Mouse (Mus musculus) heart, adult 8-10 months (tissue): Measurements from ENCODE around the gene Saysd1. TPM values are rescaled to one million over a fixed set of nuclear protein-coding genes. Genes with fewer than 3 reads are reported as not detected.

Experiments used
- DNase-seq: peaks from one replicate; pipeline ENCODE4 v3.0.0; 2022; ENCODE audit warnings: low spot score
- total RNA-seq, 4 experiments: library from RNA; stranded (reverse); gene quantifications; 2 replicates each; pipeline ENCODE4 v1.2.4; 2022

Saysd1 gene
- total RNA-seq, 4 experiments from 2014 or later = 2.6 to 3.2 (median 2.7) TPM

GRCm38 (mm10) chr14:20164438-20164837 lies 26.1 kb upstream of the Saysd1 start:
- no peak for DNase-seq

GRCm38 (mm10) chr14:20162686-20163085 lies 24.4 kb upstream of the Saysd1 start:
- no peak for DNase-seq

- no peak for DNase-seq
Observed at GRCm38 (mm10) chr14:20158727-20159681, 20.7 kb upstream of the Saysd1 start.

GRCm38 (mm10) chr14:20157595-20157994 lies 19.3 kb upstream of the Saysd1 start:
- no peak for DNase-seq

GRCm38 (mm10) chr14:20155718-20156117 lies 17.4 kb upstream of the Saysd1 start:
- no peak for DNase-seq

- DNase-seq = no peak
Observed at GRCm38 (mm10) chr14:20154937-20155336, 16.6 kb upstream of the Saysd1 start.

- DNase-seq = no peak
Observed at GRCm38 (mm10) chr14:20154245-20154644, 15.9 kb upstream of the Saysd1 start.

- no peak for DNase-seq
Observed at GRCm38 (mm10) chr14:20149127-20150080, 11.1 kb upstream of the Saysd1 start.

- no peak for DNase-seq
Observed at GRCm38 (mm10) chr14:20148514-20148913, 10.2 kb upstream of the Saysd1 start.

GRCm38 (mm10) chr14:20147854-20148253 lies 9.5 kb upstream of the Saysd1 start:
- no peak for DNase-seq

- no peak for DNase-seq
Observed at GRCm38 (mm10) chr14:20144093-20144492, 5.8 kb upstream of the Saysd1 start.

GRCm38 (mm10) chr14:20134965-20135671 lies 3.2 kb downstream of the Saysd1 start:
- no peak for DNase-seq

GRCm38 (mm10) chr14:20128162-20128561 lies 10.2 kb downstream of the Saysd1 start:
- no peak for DNase-seq

- no peak for DNase-seq
Observed at GRCm38 (mm10) chr14:20127406-20128087, 10.8 kb downstream of the Saysd1 start.

- DNase-seq = no peak
Observed at GRCm38 (mm10) chr14:20120868-20121267, 17.5 kb downstream of the Saysd1 start.

GRCm38 (mm10) chr14:20120012-20120411 lies 18.3 kb downstream of the Saysd1 start:
- no peak for DNase-seq

- DNase-seq = peak; percentile 20
Observed at GRCm38 (mm10) chr14:20116149-20116605, 22.2 kb downstream of the Saysd1 start.

- no peak for DNase-seq
Observed at GRCm38 (mm10) chr14:20114951-20115350, 23.4 kb downstream of the Saysd1 start.

- DNase-seq = peak; percentile 76
Observed at GRCm38 (mm10) chr14:20113964-20114363, 24.4 kb downstream of the Saysd1 start.

- DNase-seq = no peak
Observed at GRCm38 (mm10) chr14:20113189-20113961, 25.0 kb downstream of the Saysd1 start.
